Mouse (Mus musculus) lung, postnatal 25 days (tissue): ENCODE data around the gene Ugt2a2.
"Not testable (repeated sequence)": the region's sequence is repeated elsewhere in the genome, so short reads cannot be mapped to it uniquely, and the experiment has no call there.

Experiments used
- DNase-seq: peaks from one replicate; pipeline ENCODE4 v3.0.0; 2022; ENCODE audit warnings: low spot score

Gene Ugt2a2

DNA sequence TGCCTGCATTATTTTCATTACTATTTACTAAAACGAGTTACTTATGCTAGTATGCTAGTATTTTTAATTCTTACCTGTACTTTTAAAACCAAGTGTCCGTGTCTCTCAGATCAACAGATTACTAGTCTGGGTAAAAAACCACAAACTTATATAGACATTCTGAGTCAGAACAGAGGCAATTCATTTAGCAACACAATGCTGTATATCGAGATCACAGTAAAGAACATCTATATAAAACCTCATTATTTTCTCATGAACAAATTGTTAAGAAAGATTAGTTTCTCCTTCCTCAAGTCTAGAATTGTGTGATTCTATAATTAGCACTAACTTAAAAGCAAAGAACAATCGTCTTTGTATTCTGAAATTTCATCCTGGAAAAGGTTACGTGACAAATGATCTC is at the start of gene Ugt2a2:
Gene Ugt2a2 (minus strand): TSS at position 101 of the 400 bp plus-strand sequence.
- DNase-seq: no peak

GRCm38 (mm10) chr5:87523561-87523960 is 41.5 kb upstream of the Ugt2a2 start:
- DNase-seq: not testable (repeated sequence)

- no peak for DNase-seq
These were observed 23.9 kb upstream of the Ugt2a2 start for GRCm38 (mm10) chr5:87505776-87506458.

- DNase-seq: peak; percentile 3
These were observed 20.6 kb upstream of the Ugt2a2 start for GRCm38 (mm10) chr5:87502687-87503086.

DNA sequence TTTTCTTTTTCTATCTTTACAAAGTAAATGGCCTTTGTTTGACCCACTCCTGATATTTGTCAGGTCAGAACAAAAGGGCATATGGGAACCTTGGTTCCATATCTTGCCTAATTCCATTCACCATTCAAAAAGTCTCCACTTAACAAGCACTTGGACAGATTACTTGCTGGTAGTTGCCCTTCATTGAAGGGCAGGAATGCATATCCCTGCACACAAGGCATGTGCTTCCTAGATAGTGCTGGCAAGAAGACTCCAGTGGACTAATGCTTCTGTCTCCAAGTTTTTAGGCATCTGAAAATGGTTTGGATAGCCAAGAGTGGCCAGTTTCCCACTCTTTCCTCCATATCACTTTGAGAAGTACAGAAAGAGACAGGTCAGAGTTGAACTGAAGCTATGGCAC is 17.3 kb upstream of the Ugt2a2 start:
- no peak for DNase-seq

DNA sequence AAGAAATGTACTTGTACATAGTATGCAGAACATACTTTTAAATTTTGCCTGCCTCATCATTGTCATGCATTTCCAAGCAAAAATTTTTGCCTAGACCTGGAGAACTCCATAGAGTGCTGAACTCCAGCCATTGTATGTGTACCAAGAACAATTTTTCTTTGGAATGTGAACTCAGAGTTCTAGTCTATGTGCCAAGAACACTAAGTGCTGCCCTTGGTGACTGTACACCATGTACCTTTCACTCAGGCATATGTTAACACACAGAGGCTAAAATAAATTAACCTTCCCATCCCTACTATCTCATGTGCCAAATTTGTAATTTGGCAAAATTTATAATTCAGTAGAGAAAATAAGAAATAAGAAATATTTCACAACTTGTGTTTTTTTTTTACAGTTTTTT is 16.9 kb upstream of the Ugt2a2 start:
- DNase-seq: no peak

DNA sequence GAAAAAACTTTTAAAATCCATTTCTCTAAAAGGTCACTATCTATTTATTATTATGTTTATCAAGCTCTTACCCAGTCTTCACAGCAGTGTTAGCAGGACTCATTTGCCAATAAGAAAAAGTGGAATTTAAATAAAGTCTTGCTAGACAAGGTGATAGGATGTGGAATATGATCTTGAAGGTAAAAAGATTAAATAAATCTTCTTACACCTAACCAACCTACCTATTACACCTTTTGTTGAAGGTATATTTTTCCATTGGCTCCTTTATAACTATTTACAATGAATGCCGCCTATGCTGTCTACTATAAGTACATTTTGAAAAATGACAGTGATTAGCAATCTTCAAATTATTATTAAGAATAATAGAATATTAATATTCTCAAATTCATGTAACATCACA is 8.7 kb upstream of the Ugt2a2 start, which contains the start of gene Ugt2a1:
Gene Ugt2a1 (minus strand): TSS at position 101 of the 400 bp plus-strand sequence.
- no peak for DNase-seq

- DNase-seq: not testable (repeated sequence)
These were observed 4.6 kb upstream of the Ugt2a2 start, which contains the start of gene Gm43638 for GRCm38 (mm10) chr5:87486706-87487105. Gene Gm43638 (minus strand): TSS chr5:87486806.

DNA sequence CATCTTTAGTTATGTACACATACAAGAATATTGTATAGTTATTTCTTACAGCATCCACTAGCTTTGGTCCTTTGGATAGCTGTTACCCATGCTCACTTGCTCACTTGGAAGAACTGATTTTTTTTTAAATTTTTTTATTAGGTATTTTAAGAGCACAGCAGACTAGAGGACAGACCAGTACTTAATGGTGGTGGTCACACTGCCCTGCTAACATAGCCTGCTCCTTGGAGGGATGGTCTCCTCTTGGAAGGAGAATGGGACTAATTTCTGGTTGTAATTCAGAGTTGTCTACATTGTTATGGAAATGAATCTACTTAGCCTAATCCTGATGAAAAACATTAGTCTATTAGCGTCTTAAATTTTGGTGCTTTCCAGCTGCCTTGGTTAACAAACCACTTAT is 23.2 kb downstream of the Ugt2a2 start:
- no peak for DNase-seq

- DNase-seq: no peak
These were observed 24.4 kb downstream of the Ugt2a2 start for GRCm38 (mm10) chr5:87457701-87458100.

DNA sequence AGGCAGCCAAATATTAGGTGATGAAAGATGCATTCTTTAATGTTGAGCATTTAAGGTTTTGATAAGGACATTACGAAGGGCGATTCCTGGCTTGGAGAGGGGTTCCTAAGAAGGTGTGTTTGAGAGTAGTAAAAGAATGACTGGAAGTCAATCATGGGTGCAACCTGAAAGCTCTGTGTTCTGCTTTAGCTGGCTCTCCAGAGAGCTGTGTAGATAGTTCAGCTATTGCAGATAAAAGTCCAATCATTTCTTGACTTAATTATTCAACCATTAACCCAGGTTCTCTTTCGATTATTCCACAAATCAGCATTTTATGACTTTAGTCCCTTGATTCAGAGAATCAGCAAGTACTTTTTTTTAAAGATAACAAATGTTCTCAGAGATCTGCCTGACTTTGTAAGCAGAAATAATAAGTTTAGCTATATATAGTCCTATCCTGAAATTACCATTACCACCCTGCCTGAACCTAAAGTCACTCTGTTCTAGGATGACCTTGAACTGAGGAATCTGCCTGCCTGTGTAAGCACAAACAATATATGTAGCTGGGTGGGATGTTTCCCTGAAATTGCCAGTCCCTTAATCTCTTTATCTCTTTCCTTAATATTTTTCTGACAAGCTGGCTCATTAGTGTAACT is 25.7 kb downstream of the Ugt2a2 start:
- no peak for DNase-seq

DNA sequence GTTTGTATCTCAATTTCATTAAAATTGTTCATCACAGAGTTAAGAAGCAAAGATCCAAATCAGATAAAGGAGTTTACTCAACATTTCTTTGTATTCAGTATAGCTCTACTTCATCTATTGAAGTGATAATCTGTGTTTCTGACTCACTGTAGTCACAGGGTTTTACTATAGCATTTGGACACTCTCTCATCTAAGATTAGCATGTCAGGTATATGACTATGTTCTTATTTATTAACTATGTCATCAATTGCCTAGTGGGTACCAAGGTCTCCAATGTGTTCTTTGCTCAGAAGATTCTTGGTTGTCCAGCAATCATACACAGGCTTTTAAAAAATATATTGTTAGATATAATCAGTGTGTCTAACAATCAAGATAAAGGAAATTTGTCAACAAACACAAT is 26.5 kb downstream of the Ugt2a2 start:
- DNase-seq: no peak

DNA sequence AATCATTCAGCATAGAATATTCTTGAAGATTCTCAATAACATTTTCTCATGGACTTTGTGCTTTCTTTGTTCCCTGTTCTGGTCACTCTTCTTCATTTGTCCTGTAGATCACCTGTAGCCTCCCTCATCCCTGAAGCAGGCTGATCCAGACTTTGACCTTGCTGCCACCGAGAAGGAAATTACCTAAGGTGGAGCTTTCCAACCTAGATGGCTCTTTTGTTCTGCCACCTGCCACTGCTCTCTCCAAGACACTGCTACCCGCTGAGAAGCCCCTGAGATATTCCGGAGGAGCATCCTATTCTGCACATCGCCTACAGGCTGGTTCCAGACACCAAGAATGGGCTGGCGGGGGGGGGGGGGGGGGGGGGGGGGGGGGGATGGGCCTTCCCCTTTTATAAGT is 29.5 kb downstream of the Ugt2a2 start:
- DNase-seq: not testable (repeated sequence)

DNA sequence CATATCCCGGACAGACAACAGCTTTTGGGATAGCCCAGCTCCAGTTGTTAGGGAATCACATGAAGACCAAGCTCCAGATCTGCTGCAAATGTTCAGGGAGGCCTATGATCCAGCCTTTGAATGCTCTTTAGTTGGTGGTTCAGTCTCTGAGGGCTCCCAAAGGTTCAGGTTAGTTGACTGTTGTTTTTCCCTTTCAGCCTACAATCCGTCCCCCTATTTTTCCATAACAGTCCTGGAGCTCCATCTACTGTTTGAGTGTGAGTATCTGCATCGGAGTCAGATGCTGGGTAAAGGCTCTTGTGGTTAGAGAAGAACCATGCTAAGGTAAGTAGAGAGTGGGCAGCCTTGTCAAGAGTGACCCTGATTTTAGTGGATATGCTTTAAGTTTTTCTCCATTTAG is 45.8 kb downstream of the Ugt2a2 start:
- peak; percentile 2 for DNase-seq

- no peak for DNase-seq
These were observed 56.4 kb downstream of the Ugt2a2 start for GRCm38 (mm10) chr5:87425676-87426075.

GRCm38 (mm10) chr5:87424041-87424440 is 58.0 kb downstream of the Ugt2a2 start, which contains the start of gene Ugt2b38:
Gene Ugt2b38 (minus strand): TSS chr5:87424203.
- not testable (repeated sequence) for DNase-seq
